Mouse (Mus musculus) midbrain, embryonic 16.5 days (tissue): ENCODE measurements around the gene Gm28308. TPM values are rescaled to one million over a fixed set of nuclear protein-coding genes. Genes with fewer than 3 reads are reported as not detected.
A peak's percentile ranks its signal among the peaks of the same experiment; 100 is the strongest.

Source experiments
- ATAC-seq: fragments of 200-750 bp; cut with Nextera tagmentation; 2 replicates; pipeline ENCODE4 v1.8.0; 2017; ENCODE audit warnings: moderate TSS enrichment
- H3K27ac ChIP-seq: fragments of 300-500 bp; sonication (generic); 2 replicates; pipeline ENCODE4 v1.5.1; 2014; ENCODE audit warnings: mild to moderate bottlenecking, low read length, mixed read lengths
- H3K27me3 ChIP-seq: fragments of 300-500 bp; sonication (generic); 2 replicates; pipeline ENCODE4 v1.6.1; 2014; ENCODE audit warnings: low read depth, low read length, mixed read lengths; ENCODE audit not compliant: control insufficient read depth, insufficient read depth
- H3K36me3 ChIP-seq: fragments of 300-500 bp; sonication (generic); 2 replicates; pipeline ENCODE4 v1.6.1; 2014; ENCODE audit warnings: mild to moderate bottlenecking, low read length, moderate library complexity, mixed read lengths; ENCODE audit not compliant: control insufficient read depth, insufficient read depth
- H3K4me1 ChIP-seq: fragments of 300-500 bp; sonication (generic); 2 replicates; pipeline ENCODE4 v1.6.1; 2014; ENCODE audit warnings: mild to moderate bottlenecking, low read length, mixed read lengths; ENCODE audit not compliant: control insufficient read depth, insufficient read depth
- H3K4me2 ChIP-seq: fragments of 300-500 bp; sonication (generic); 2 replicates; pipeline ENCODE4 v1.6.1; 2014; ENCODE audit warnings: mild to moderate bottlenecking, low read length, mixed read lengths
- H3K4me3 ChIP-seq: fragments of 300-500 bp; sonication (generic); 2 replicates; pipeline ENCODE4 v1.5.1; 2014; ENCODE audit warnings: low read depth, mild to moderate bottlenecking, low read length, moderate library complexity, mixed read lengths
- H3K9ac ChIP-seq: fragments of 300-500 bp; sonication (generic); 2 replicates; pipeline ENCODE4 v1.6.1; 2014; ENCODE audit warnings: low read depth, low read length, mixed read lengths
- H3K9me3 ChIP-seq: fragments of 300-500 bp; sonication (generic); replicated peaks from 2 replicates; pipeline ENCODE4 v1.6.1; 2014; ENCODE audit warnings: mild to moderate bottlenecking, low read length, mixed read lengths; ENCODE audit not compliant: control insufficient read depth, poor library complexity, severe bottlenecking
- WGBS: fragments of 180-500 bp; shearing (Covaris S2); extraction: QIAGEN DNeasy Blood & Tissue Kit; methylation state at CpG from one replicate; pipeline ENCODE4 v1.1.7; 2014; 5-methylcytosine and 5-hydroxymethylcytosine counted together
- polyA plus RNA-seq: library from polyadenylated mRNA; unstranded; fragments of >200 nt; fragmentation: Nextera tagmentation; extraction: Ambion mirVana; gene quantifications from 2 replicates; pipeline ENCODE4 v1.2.1, GENCODE M21; 2015

Gm28308 gene
- polyA plus RNA-seq, 1 experiment from 2014 or later = not detected

DNA sequence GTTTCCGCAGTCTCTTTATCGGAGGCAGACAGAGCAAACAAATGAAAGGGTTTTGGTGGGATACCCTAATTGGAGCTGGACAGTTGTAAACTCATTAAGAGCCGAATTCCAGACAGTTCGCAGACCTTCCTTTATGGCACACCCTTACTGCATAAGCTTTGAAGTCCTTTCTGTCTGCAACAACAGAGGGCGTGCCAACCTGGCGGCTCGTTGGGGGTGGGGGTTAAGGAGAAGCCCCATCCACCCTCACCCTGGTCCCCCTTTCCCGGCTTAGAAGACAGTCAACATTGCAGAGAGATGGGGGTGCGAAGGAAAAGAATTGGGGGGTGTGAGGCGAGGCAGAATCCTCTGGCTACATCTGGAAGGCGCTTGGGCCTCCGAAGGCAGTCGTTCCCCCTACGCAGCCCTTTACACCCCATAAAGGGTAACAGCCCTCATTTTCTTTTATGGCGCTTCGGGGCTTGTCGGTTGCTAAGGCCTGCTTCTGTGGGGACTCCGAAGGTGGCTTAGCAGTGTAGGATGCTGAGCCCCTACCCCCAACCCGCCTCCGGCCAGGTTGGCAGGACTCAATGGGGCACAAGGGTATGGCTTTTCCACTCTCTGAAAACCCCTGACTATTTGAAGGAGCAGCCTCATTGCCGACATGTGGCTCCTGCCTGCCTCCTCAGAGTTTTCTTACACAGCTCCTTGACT lies 9.0 kb upstream of the Gm28308 start:
- Histone ChIP-seq H3K4me1 (peaks cover 3% of the 10 kb centered on the region; the same call in 1 of the 2 replicates), H3K27me3 (peaks cover 91% of the 10 kb centered on the region), H3K9me3 (no peaks in the 10 kb centered on the region), H3K36me3 (no peaks in the 10 kb centered on the region), H3K27ac (no peak overlapping the region), H3K4me3 (peak overlapping the region; percentile 42; the same call in 1 of the 2 replicates), H3K9ac (no peak overlapping the region), H3K4me2 (peak overlapping the region; percentile 67)
- ATAC-seq = peak; percentile 19; the same call in 1 of the 2 replicates
- 6% methylated on average over 21 of the region's 21 CpGs for WGBS

DNA sequence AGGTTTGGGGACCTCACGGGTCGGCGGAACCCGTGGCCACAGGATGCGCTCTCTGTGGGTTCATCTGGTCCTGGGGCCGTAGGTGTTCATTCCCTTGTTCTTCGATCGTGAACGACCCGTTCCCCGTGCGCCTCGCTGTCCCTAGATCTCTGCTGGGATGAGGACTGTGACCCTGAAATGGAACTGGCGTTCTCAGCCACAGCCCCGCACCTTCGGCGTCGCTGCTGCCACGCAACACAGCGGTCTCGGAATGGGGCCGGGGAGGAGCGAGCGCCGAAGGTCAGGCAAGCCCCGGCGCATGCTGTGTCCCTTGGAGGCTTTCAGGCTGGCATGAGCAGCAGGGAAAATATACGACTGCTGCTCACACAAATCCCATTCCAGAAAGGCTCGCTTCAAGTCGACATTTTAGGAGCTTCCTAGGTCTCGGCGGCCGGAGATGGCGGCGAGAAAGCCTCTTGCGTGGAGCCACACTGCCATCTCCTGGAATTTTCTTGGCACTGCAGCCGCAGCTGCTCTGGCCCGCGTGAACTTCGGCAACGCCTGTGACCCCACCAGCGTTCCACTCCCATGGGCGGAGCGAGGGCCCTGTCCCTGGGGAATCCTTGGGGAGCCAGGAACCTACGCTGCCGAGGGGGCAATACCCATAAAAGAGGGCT lies 8.3 kb upstream of the Gm28308 start, which contains the start of gene Hoxa7:
TSS of gene Hoxa7 (minus strand) at position 518 of the 656 bp plus-strand sequence.
- H3K9ac ChIP-seq = peak within 1 kb of the TSS; percentile 57
- peak; percentile 70 for ATAC-seq
- H3K27ac ChIP-seq = no peak within 1 kb of the TSS
- peak within 1 kb of the TSS; percentile 42 for H3K4me3 ChIP-seq
- no peaks in the 10 kb centered on the region for H3K9me3 ChIP-seq
- peaks cover 3% of the 10 kb centered on the region; the same call in 1 of the 2 replicates for H3K4me1 ChIP-seq
- peak within 1 kb of the TSS; percentile 67 for H3K4me2 ChIP-seq
- WGBS = under 1% methylated on average over 46 of the region's 46 CpGs
- H3K27me3 ChIP-seq = peaks cover 88% of the 10 kb centered on the region
- H3K36me3 ChIP-seq = no peaks in the 10 kb centered on the region

DNA sequence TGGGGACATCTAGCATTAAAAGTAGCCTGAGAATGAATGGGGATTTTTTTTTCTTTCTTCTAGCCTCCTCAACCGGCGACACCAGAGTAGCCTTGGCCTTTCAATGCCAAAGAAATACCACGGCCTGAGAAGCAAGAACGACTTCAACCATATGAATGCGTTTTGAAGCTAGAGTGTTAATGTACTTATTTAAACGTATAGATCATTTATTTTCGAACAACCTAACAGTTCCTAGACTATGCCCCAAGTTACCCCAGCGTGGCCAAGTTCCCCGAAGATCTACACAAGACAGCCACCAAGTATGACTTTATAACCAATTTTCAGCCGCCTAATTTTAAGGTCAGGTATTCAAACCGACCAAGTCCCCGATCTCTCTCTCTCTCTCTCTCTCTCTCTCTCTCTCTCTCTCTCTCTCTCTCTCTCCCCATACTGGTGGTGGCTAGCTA lies 7.7 kb upstream of the Gm28308 start:
- no peak for ATAC-seq
- Histone ChIP-seq H3K9ac (no peak overlapping the region), H3K27ac (no peak overlapping the region), H3K36me3 (no peaks in the 10 kb centered on the region), H3K4me1 (peaks cover 3% of the 10 kb centered on the region; the same call in 1 of the 2 replicates), H3K9me3 (no peaks in the 10 kb centered on the region), H3K4me2 (peak overlapping the region; percentile 67), H3K27me3 (peaks cover 88% of the 10 kb centered on the region), H3K4me3 (peak overlapping the region; percentile 42)
- 7% methylated on average over 12 of the region's 12 CpGs for WGBS

- Histone ChIP-seq H3K4me2 (no peak overlapping the region), H3K27me3 (peaks cover 88% of the 10 kb centered on the region), H3K9ac (no peak overlapping the region), H3K4me1 (peaks cover 3% of the 10 kb centered on the region; the same call in 1 of the 2 replicates), H3K27ac (no peak overlapping the region), H3K4me3 (no peak overlapping the region), H3K9me3 (no peaks in the 10 kb centered on the region), H3K36me3 (no peaks in the 10 kb centered on the region)
- 10% methylated on average over 32 of the region's 32 CpGs for WGBS
- ATAC-seq = no peak
Observed at GRCm38 (mm10) chr6:52220003-52220864, 7.1 kb upstream of the Gm28308 start.

DNA sequence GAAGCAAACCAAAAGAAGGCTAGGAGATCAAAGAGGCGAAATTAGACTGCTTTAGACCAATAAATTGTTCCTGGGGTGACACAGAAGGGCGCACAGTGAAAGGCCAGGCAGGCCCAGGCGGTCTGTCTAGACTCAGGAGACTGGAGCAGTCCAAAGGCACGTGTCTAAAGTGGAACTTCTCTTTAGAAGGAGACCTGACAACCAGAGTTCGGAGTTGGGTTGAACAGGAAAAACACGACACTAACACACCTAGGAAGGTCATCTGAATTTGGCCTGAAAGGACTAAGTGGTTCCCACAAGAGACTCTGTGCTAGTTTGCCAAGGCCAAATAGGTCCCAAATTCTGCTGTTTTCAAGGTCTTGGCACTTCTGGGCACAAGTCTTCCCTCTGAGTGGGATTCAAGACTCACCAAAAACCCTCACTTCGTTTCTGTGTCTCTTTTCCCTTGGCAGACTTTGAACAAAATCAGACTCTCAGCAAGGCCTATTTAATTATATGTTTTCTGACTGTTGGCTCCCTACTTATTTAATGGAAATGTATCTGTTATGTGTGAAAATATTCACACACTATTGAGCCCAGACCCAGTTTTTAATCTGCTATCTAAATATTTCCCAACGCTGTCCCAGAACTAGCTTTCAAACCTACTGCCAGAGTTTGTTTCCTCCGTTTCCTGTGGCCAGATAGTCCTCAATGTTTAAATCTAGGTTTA lies 6.2 kb upstream of the Gm28308 start:
- Histone ChIP-seq H3K27ac (no peak overlapping the region), H3K9ac (no peak overlapping the region), H3K27me3 (peaks cover 88% of the 10 kb centered on the region), H3K9me3 (no peaks in the 10 kb centered on the region), H3K36me3 (no peaks in the 10 kb centered on the region), H3K4me2 (no peak overlapping the region), H3K4me3 (no peak overlapping the region), H3K4me1 (peaks cover 3% of the 10 kb centered on the region; the same call in 1 of the 2 replicates)
- 16% methylated on average over 9 of the region's 9 CpGs for WGBS
- no peak for ATAC-seq

DNA sequence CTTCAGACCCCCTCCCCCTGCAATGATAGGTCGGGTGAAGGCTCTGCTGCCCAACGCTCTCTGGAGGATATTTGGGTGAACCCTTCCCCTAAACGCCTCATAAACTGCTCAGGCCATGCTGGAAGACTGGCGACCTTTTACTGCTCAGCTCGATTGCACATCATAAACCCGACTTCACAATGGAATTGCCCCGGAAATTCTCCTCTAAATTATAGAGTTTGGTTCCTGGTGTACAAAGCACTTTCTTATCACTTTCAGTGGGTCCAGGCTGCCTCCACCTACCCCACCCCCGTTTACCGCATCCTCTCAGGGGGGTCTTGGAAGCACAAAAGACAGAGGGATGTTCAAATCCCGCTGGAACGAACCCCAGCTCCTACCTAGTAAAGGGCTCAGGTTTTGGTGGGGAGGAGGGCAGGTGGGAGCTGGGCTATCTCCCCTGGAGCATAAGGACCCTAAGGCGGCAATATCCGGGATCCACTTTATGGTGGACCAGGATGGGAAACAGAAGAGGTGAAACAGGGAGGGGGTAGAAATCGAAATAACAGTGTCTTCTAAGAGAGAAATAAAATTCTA lies 5.6 kb upstream of the Gm28308 start:
- 6% methylated on average over 14 of the region's 14 CpGs for WGBS
- peaks cover 3% of the 10 kb centered on the region; the same call in 1 of the 2 replicates for H3K4me1 ChIP-seq
- ATAC-seq = no peak

GRCm38 (mm10) chr6:52217895-52218642 lies 4.9 kb upstream of the Gm28308 start:
- H3K36me3 ChIP-seq = no peaks in the 10 kb centered on the region
- peaks cover 87% of the 10 kb centered on the region for H3K27me3 ChIP-seq
- WGBS = 4% methylated on average over 23 of the region's 23 CpGs
- no peak overlapping the region for H3K4me3 ChIP-seq
- no peaks in the 10 kb centered on the region for H3K9me3 ChIP-seq
- H3K9ac ChIP-seq = no peak overlapping the region
- ATAC-seq = no peak
- H3K27ac ChIP-seq = no peak overlapping the region
- peaks cover 3% of the 10 kb centered on the region; the same call in 1 of the 2 replicates for H3K4me1 ChIP-seq
- no peak overlapping the region for H3K4me2 ChIP-seq

More for the DNA sequence above, 5.6 kb upstream of the Gm28308 start:
- peaks cover 86% of the 10 kb centered on the region for H3K27me3 ChIP-seq
- H3K9me3 ChIP-seq = no peaks in the 10 kb centered on the region
- H3K9ac ChIP-seq = no peak overlapping the region
- no peak overlapping the region for H3K27ac ChIP-seq
- no peaks in the 10 kb centered on the region for H3K36me3 ChIP-seq
- no peak overlapping the region for H3K4me2 ChIP-seq
- H3K4me3 ChIP-seq = no peak overlapping the region
